Mouse (Mus musculus): ENCODE data around the gene Fndc7. TPM values are rescaled to one million over a fixed set of nuclear protein-coding genes. Genes with fewer than 3 reads are reported as not detected.
"Not testable (repeated sequence)": the region's sequence is repeated elsewhere in the genome, so short reads cannot be mapped to it uniquely, and the experiment has no call there.

Gene Fndc7
- total RNA-seq, 2 experiments from 2014 or later: 0.07 TPM; not detected in 1

GRCm38 (mm10) chr3:108855864-108856263 is 33.9 kb downstream of the Fndc7 start:
- peak; percentile 39 to 53 for DNase-seq (ENCODE audit: low spot score in 2 of 2)

GRCm38 (mm10) chr3:108855371-108855770 is 34.4 kb downstream of the Fndc7 start:
- peak; percentile 62 to 67 for DNase-seq (ENCODE audit: low spot score in 2 of 2)

GRCm38 (mm10) chr3:108853266-108853665 is 36.5 kb downstream of the Fndc7 start:
- no peak for DNase-seq (ENCODE audit: low spot score in 2 of 2)

GRCm38 (mm10) chr3:108851996-108852697 is 37.7 kb downstream of the Fndc7 start:
- DNase-seq (ENCODE audit: low spot score in 2 of 2): peak in 1 of 2 experiments; percentile 36

- DNase-seq (ENCODE audit: low spot score in 2 of 2): no peak
Measured at GRCm38 (mm10) chr3:108851554-108851953, 38.3 kb downstream of the Fndc7 start.

GRCm38 (mm10) chr3:108851075-108851474 is 38.7 kb downstream of the Fndc7 start:
- DNase-seq (ENCODE audit: low spot score in 2 of 2): no peak

- peak in 1 of 2 experiments; percentile 41 for DNase-seq (ENCODE audit: low spot score in 2 of 2)
Measured at GRCm38 (mm10) chr3:108850506-108850905, 39.3 kb downstream of the Fndc7 start.

GRCm38 (mm10) chr3:108846616-108847015 is 43.2 kb downstream of the Fndc7 start:
- DNase-seq (ENCODE audit: low spot score in 2 of 2): no peak

- no peak for DNase-seq (ENCODE audit: low spot score in 2 of 2)
Measured at GRCm38 (mm10) chr3:108844521-108844920, 45.3 kb downstream of the Fndc7 start.

GRCm38 (mm10) chr3:108844026-108844425 is 45.8 kb downstream of the Fndc7 start:
- DNase-seq (ENCODE audit: low spot score in 2 of 2): no peak

- no peak for DNase-seq (ENCODE audit: low spot score in 2 of 2)
Measured at GRCm38 (mm10) chr3:108840716-108841054, 49.1 kb downstream of the Fndc7 start.

GRCm38 (mm10) chr3:108840000-108840715 is 49.6 kb downstream of the Fndc7 start, which contains the start of gene Stxbp3:
Stxbp3 (minus strand) TSS chr3:108840526.
- DNase-seq (ENCODE audit: low spot score in 2 of 2): peak; percentile 99

GRCm38 (mm10) chr3:108839647-108839999 is 50.2 kb downstream of the Fndc7 start:
- DNase-seq (ENCODE audit: low spot score in 2 of 2): no peak

GRCm38 (mm10) chr3:108838980-108839379 is 50.8 kb downstream of the Fndc7 start:
- no peak for DNase-seq (ENCODE audit: low spot score in 2 of 2)

GRCm38 (mm10) chr3:108836931-108837330 is 52.9 kb downstream of the Fndc7 start:
- DNase-seq (ENCODE audit: low spot score in 2 of 2): no peak

GRCm38 (mm10) chr3:108833717-108834116 is 56.1 kb downstream of the Fndc7 start:
- not testable (repeated sequence) for DNase-seq (ENCODE audit: low spot score in 2 of 2)

- no peak for DNase-seq (ENCODE audit: low spot score in 2 of 2)
Measured at GRCm38 (mm10) chr3:108831750-108832149, 58.1 kb downstream of the Fndc7 start.

GRCm38 (mm10) chr3:108830493-108830892 is 59.3 kb downstream of the Fndc7 start:
- no peak for DNase-seq (ENCODE audit: low spot score in 2 of 2)

- DNase-seq (ENCODE audit: low spot score in 2 of 2): no peak
Measured at GRCm38 (mm10) chr3:108815631-108816030, 74.2 kb downstream of the Fndc7 start.

- no peak for DNase-seq (ENCODE audit: low spot score in 2 of 2)
Measured at GRCm38 (mm10) chr3:108810747-108811263, 79.0 kb downstream of the Fndc7 start.

GRCm38 (mm10) chr3:108805622-108806021 is 84.2 kb downstream of the Fndc7 start:
- no peak for DNase-seq (ENCODE audit: low spot score in 2 of 2)

Measured in layer of hippocampus, postnatal 10 days (tissue).